In the genomic region with DNA sequence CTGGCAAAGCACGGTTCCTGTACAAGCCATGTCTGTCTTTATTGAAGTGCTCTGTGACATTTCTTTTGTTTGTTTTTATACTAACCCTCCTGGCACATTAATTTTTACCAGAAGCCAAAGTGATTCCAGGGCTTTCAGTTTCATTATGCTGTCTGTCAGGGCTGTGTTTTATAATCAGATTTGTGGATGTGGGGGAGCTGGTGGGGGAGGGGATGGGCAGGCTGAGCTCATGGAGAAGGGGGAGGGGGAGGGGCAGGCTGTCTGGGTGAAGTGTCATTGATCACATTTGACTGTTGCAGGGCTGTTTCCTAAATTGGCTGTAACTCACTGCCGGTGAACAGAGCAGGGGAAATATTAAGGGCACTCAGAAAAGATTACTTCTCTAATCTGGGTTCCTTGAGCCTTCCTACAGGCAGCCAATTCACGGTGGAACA, we compare ENCODE assay signal across 9 mouse cellular contexts.
DNase-seq lines count a peak whose midpoint lies in the region; ATAC-seq and TF ChIP-seq lines count a peak whose summit lies in the region.
"Had no signal": no experiment of that assay in that cellular context is flagged by ENCODE, and none has a peak within 500 bp of the region (broad histone marks: within the 10 kb centered on the region; RNA-seq: fewer than 3 reads in every experiment).

No protein-coding gene starts in this region.

- peak overlapping the region; percentile 64 for H3K27ac ChIP-seq in layer of hippocampus, adult 2 months
- peak overlapping the region; percentile 71 for H3K27ac ChIP-seq in midbrain, embryonic 14.5 days (replicated peaks; ENCODE audit: low read depth, low read length)

- H3K4me2 ChIP-seq in midbrain, embryonic 14.5 days (ENCODE audit: low read length) = no peak overlapping the region

- ATAC-seq in granulocyte monocyte progenitor cell, adult 5-6 weeks (replicated peaks; ENCODE audit: poor library complexity, severe bottlenecking) = peak; percentile 73
- ATAC-seq in midbrain, embryonic 14.5 days (ENCODE audit: low FRiP score, low TSS enrichment) = peak; percentile 57; the same call in 1 of the 2 replicates
- no peak for ATAC-seq in erythroblast, adult 5-6 weeks (replicated peaks; ENCODE audit: low FRiP score, poor library complexity, severe bottlenecking)

- H3K9me3 ChIP-seq in midbrain, embryonic 14.5 days (ENCODE audit: control insufficient read depth, low read length) = no peaks in the 10 kb centered on the region

- no peak for TF ChIP-seq CTCF in layer of hippocampus, adult 2 months (conservative IDR thresholded peaks at IDR 0.05)

- H3K4me3 ChIP-seq in layer of hippocampus, adult 2 months = no peak overlapping the region
- H3K4me3 ChIP-seq in midbrain, embryonic 14.5 days (replicated peaks; ENCODE audit: low read depth, low read length) = no peak overlapping the region

- no peak overlapping the region for H3K9ac ChIP-seq in midbrain, embryonic 14.5 days (replicated peaks; ENCODE audit: low read length)

- peaks cover 49% of the 10 kb centered on the region for H3K36me3 ChIP-seq in midbrain, embryonic 14.5 days (ENCODE audit: control insufficient read depth, insufficient read depth, low read length)

- no peaks in the 10 kb centered on the region for H3K27me3 ChIP-seq in midbrain, embryonic 14.5 days (ENCODE audit: control insufficient read depth, insufficient read depth, low read length)

- no peak for DNase-seq in layer of hippocampus, adult 2 months (ENCODE audit: low spot score in 2 of 2)
- no peak for DNase-seq in layer of hippocampus, postnatal 36 days
- peak; percentile 16 to 75 for DNase-seq in adrenal gland, postnatal 36 days
- peak; percentile 83 for DNase-seq in midbrain, embryonic 14.5 days
- no peak for DNase-seq in right cerebral cortex, postnatal 10 days (ENCODE audit: low spot score in 2 of 2)
- DNase-seq in spleen, postnatal 10 days (ENCODE audit: low spot score in 2 of 2) = no peak
- DNase-seq: thymus, postnatal 36 days had no signal

- peaks cover 9% of the 10 kb centered on the region; the same call in 1 of the 2 replicates for H3K4me1 ChIP-seq in midbrain, embryonic 14.5 days (ENCODE audit: control insufficient read depth, insufficient read depth, low read length)

- 10% methylated on average over 3 of the region's 3 CpGs for WGBS in midbrain, embryonic 14.5 days

Comparison
In these comparisons a context has a peak if more than half of its experiments do, and no peak if none do; other contexts are left out.
1. DNase-seq: peak in adrenal gland, postnatal 36 days (2 of 2) and midbrain, embryonic 14.5 days (single experiment); none in layer of hippocampus, adult 2 months (0 of 2), layer of hippocampus, postnatal 36 days (0 of 2), right cerebral cortex, postnatal 10 days (0 of 2) and spleen, postnatal 10 days (0 of 2).